Mouse (Mus musculus) common myeloid progenitor, adult 5-6 weeks (primary cell): ENCODE data around the gene Podn. TPM values are rescaled to one million over a fixed set of nuclear protein-coding genes. Genes with fewer than 3 reads are reported as not detected.

Source experiments
- ATAC-seq: replicated peaks from 2 replicates; pipeline ENCODE4 v1.8.0; 2016; ENCODE audit warnings: low read depth, mild to moderate bottlenecking, moderate TSS enrichment, inconsistent platforms; ENCODE audit not compliant: poor library complexity, severe bottlenecking
- total RNA-seq: library from RNA; stranded (forward); fragments of 200-1000, 187-1606 nt; gene quantifications from 2 replicates; pipeline ENCODE4 v1.2.3, GENCODE M21; 2017

Gene Podn
- total RNA-seq, 1 experiment from 2014 or later = not detected

DNA sequence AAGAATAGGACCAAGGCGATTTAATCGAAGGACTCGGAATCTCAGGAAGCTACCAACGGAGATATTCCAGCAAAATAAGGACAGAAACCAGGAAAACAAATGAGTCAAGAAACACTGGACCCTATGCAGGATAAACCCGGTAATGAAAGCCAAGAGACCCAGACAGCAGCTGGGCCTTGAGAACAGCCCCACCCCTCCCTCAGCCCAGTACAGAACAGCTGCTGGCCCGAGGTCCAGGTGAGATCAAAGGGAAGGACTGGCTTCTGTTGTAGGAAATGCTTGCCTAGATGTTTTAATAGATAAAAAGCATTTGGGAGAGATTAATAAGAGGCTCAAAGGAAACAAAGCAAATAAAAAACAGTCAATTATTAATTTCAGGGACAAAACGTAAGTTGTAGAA, 121.2 kb downstream of the Podn start:
- ATAC-seq = no peak

DNA sequence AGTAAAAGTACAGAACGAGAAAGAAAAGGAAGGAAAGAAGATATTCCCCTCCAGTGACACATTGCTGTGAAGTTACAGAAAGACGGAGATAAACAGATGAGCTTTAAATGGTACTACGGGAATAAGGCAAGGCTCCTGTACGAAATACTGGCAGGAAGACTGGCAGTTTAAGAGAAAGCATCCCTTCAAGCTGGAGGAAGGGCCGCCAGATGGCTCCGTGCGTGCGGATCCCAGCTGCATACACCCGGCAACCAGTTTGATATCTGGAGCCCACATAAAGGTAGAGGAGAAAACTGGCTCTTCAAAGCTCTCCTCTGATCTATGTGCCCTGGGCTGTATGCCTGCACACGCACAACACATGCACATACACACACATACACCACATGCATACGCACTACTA, 121.7 kb downstream of the Podn start:
- ATAC-seq = no peak

DNA sequence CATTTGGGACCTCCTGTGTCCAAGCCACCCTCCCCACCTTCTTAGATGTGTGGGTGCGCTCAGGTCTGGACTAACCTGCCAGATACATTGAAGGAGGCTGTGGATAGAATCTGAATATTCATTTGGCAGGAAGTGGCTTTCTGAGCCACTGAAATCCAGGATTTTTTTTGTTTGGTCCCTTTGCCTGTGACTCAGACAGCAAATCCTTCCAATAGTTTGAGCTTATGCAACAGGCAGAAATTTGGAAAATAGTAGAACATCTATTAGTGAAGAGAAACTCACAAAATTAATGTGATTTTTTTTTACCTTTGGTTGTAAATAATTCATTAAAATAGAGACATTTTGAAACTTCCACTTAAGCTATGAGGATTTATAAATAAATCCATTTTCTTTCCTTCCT, 125.1 kb downstream of the Podn start:
- ATAC-seq = no peak

DNA sequence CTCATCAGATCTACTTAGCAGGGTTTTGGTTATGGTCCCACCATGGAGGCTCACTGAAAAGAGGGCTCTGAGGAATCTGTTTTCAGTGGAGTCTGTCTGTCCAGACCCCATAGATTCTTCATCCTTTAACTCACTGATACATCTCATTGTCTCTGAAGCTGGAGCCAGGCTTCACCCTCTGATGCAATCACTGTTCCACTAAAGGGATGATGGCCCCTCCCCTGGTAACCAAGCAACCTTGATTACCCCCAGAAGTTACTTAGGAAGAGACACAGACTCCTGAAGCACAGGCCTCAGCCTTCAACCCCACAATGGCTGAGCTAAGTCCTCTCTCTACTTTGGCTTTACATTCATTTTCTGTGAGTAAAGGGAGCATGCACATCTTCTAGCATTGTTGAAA, 126.5 kb downstream of the Podn start:
- no peak for ATAC-seq

DNA sequence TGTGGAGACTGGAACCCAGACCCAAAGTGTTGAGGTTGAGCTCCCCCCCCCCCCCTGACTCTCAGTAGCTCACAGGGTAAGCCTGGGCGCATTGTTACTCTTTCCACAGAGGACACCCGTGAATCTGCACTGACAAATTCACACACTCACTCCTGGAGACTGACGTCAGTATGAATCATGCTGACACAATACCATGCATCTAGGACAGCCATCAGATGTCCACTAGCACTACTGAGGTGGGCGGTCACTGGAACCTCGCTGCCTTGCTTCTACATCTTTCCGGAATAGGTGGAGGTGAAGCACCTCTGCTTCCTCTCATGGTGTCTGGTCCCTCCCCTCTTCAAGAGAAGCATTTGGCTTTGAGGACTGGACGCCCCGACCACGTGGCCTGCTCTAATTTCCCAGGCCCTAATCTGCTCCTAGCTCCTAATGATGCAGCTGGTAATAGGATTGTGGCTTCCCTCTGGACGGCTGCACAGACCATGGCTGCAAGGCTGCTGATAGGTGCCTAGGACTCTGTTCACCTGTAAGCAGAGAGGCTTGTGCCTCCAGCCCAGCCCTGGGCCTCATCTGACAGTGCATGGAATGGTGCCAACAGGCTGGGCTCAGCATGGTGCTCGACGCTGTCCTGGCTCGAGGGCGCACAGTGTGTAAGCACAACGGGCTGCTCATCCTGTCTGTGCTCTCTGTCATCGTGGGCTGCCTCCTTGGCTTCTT, 128.1 kb downstream of the Podn start, which contains the start of gene Slc1a7:
Slc1a7 (plus strand) TSS at position 367 of the 717 bp plus-strand sequence.
- no peak for ATAC-seq

DNA sequence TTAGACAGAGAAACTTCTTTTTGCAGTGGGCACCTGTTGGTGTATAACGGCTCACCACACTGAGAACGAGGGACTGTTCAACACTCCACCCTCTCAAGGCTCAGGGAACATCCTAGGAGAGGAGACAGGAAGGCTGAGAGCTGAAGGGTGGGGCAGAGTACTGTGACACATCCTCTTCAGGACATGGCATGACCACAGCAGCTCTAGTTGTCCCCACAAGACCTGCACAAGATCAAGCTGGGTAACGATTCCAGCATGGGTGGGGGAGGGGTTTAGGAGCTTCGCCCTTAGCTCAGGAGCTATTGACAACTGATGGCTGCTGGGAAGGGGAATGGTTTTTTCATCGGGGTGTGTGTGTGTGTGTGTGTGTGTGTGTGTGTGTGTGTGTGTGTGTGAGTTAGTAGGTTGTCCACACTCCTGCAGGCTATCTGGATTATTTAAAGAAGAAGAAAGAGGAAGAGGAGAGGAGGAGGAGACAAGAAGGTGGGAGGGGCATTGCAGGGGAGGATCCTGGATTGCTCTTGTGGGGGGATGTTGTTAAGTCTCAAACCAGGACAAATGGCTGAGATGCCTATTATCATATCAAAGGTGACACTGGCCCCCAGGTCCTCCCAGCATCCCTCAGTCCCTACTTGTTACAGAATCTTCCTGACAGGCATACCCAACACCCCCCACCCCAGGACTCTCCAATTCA, 129.7 kb downstream of the Podn start:
- ATAC-seq = peak; percentile 63

Other genes with a start within 250 kb of the Podn start
- gene Magoh, start 216.7 kb downstream of the Podn start, total RNA-seq = 256 and 294 TPM in 2 replicates
- gene 0610037L13Rik, start 206.6 kb downstream of the Podn start, total RNA-seq = 51.5 and 57.6 TPM in 2 replicates
- gene Cpt2, start 172.8 kb downstream of the Podn start, total RNA-seq = 18.6 and 22.6 TPM in 2 replicates
- not detected in 2 replicates for gene Slc1a7, start 128.1 kb downstream of the Podn start, total RNA-seq
- 174 and 175 TPM in 2 replicates for gene Scp2, start 48.6 kb upstream of the Podn start, total RNA-seq
- not detected in 2 replicates for gene Echdc2, start 69.0 kb upstream of the Podn start, total RNA-seq
- gene Zyg11a, start 121.6 kb upstream of the Podn start, total RNA-seq = not detected in 2 replicates
- gene Zyg11b, start 204.7 kb upstream of the Podn start, total RNA-seq = 24.9 and 26.6 TPM in 2 replicates
- gene Coa7, start 231.7 kb upstream of the Podn start, total RNA-seq = 6.2 and 35.8 TPM in 2 replicates